Mouse (Mus musculus) layer of hippocampus, adult 8-10 months (tissue): Measurements from ENCODE around the gene Zbtb7b. TPM values are rescaled to one million over a fixed set of nuclear protein-coding genes. Genes with fewer than 3 reads are reported as not detected.

Experiments used
- DNase-seq, 2 experiments: peaks; one replicate each; pipeline ENCODE4 v3.0.0; 2022; ENCODE audit warnings: low spot score in 2 of 2
- total RNA-seq, 4 experiments: library from RNA; stranded (reverse); gene quantifications; 2 replicates each; pipeline ENCODE4 v1.2.4; 2022

Gene Zbtb7b
- total RNA-seq, 4 experiments from 2014 or later: 12.6 to 18.7 (median 15.9) TPM

DNA sequence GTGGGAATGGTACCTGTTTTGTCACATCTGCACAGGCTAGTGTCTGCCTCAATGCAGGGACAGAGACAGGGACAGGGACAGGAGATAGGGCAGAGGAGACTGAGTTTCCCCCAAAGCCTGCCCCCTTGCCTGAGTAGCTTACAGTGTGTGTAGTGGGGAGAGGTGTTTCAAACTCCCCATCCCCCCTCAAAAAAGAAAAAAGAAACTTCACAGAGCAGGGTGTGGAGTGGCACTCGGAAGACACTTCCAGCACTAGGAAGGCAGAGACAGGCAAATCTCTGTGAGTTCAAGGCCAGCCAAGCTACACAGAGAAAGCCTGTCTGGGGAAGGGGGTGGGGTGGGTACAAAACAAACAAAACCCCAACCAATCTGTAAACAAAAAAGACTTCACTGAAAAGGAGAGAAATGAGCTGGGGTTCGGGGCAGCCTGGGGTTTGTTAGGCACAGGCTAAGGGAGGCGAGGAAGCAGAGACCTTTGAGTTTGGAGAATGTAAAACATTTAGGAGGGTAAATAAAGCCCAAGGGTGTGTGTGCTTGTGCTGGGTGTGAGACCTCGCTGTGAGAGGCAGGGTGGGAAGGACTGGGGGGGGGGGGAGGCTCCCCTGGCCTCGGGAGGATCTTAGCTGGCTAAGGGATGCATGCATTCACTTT, 20.9 kb downstream of the Zbtb7b start:
- DNase-seq: no peak

DNA sequence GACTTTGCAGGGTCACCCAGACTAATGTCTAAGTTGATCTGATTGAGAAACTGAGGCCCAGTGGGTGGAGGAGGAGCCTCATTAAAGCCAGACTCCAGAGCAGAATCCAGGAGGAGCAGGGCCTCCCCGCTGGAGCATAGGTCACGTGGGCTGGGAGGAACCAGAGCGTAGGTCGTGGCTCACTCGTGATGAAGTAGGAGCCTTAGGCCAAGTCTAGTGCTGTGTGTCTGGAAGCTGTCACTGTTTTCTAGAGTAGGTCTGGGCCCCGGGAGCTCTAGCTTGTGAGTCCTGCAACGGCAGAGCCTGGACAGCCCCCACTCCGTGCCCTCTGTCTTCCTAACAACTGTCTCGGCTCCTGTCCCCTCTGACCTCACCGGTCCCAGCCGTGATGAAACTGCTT, 27.2 kb downstream of the Zbtb7b start:
- DNase-seq: no peak

DNA sequence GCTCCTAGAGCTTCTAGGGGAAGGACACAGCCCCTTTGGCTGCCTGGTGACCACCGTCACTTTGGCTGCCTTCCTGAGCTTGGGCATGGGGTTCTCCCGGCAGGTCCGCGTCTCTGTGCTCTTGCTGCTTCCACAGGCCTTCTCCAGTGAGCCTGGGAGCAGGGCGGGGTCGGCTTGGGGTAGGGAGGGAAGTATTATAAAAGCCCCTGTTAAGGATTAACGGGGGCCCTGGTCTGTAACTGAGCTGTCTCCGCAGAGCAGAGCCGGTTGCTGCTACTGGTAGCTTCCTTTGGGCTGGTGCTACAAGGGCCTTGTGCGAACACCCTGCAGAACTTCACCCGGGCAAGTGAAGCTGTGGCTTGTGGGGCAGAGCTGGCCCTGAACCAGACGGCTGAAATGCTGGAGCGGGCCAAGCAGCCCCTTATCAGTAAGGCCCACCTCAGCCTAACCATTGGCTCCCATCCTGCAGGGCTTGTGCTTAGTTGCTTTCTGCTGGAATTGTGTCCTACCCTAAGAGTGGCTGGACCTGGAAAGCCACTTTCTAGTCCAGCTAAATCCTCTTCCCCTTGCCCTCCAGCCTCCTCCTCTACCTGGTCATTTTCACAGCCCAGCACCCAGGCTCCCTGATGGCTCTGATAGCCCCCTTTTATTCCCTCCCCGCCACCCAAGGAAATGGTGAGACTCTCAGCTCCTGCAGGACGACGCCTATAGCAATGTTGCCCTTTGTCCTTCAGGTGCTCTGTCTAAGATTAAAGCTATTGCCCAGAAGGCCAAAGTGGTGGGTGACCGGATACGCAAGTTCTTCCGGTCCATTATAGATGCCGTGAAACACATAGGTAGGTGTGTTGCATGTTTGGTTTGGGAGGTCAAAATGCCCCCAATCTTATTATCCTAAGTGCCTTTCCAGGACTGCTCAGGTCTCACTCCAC, 28.8 kb downstream of the Zbtb7b start:
- DNase-seq: no peak

DNA sequence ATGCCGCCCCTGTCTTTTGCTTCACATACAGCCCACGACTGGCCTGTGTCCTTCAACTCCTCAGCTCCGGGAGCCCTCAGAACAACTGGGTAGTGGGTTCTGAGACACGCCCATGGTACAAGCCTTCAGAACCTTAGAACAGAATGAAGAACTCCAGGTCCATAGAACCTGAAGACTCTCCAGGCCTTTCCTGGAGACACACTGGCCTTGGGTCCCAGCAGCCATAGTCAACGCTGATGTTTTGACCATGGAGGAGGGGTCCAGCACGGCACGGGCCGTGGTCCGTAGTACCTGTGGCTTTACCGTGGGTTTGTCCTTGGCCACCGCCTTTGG, 29.5 kb downstream of the Zbtb7b start, which contains the start of gene Dcst1:
Gene Dcst1 (minus strand): TSS at position 101 of the 333 bp plus-strand sequence.
- no peak for DNase-seq

DNA sequence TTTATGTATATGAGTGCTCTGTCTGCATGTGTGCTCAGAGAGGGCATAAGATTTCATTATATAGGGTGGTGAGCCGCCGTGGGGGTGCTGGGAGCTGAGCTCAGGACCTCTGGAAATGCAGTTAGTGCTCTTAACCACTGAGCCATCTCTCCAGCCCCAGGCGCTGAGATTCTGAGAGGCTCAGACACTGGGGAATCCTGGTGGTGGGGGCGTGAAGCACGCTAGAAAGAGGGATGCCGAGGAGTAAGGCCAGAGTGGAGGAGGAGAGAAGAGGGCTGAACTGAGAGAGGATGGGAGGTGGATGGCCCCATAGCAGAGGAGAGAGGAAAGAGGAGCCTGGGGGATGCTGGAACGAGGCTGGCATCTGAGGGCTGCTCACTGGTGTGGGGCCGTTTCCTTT, 29.9 kb downstream of the Zbtb7b start:
- DNase-seq: no peak

DNA sequence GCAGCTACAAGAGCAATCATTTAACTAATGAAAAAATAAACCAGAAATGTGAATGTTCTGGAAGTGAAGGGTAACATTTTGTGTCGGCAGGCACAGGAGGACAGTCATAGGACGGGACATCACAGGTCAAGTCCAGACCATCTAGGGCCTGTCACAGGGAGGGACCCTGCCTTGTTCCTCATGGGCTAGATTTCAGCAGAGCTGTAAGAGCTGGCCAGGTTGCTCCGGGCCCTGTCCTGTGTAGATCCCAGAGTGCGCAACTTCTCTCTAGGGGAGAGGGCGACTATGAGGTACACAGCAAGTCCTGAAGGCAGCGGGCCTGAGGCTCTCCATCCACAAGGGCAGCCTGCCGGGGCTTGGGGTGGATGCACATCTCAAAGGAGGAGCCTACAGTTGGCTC, 32.9 kb downstream of the Zbtb7b start, which contains the start of gene Dcst2:
Gene Dcst2 (plus strand): TSS at position 301 of the 400 bp plus-strand sequence.
- no peak for DNase-seq

DNA sequence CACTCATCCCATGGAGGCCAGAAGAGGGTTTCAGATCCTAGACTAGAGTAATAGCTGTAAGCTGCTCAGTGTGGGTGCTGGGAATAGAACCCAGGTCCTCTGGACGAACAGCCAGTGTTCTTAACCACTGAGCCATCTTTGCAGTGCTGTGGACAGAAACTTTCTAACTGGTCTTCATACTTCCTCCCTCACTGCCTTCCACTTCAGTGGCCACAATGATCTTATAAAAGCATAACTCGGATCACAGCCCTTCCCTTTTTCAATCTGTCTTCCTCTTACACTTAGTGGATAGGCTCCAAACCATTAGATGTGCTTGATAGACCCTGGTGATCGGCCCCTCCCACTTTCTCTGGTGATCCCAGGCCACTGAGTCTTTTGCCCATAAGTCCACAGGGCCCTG, 34.3 kb downstream of the Zbtb7b start:
- no peak for DNase-seq

DNA sequence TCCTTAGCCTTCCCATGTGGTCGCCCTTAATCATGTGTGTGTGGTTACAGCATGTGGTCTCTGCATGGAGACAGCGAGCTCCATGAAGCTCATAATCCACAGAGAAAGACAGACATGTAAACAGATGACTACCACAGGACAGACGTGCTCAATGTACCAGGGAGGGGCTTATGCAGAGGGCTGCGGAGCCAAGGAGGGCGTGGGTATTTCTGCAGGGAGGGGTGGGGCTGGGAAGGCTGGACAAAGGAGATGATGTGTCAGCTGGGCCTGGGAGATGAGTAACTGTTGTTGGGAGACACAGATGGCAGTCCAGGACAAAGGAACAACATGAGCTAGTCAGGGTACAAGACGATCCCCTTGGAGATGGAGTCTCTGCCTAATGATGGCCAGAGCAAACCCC, 34.9 kb downstream of the Zbtb7b start:
- no peak for DNase-seq

DNA sequence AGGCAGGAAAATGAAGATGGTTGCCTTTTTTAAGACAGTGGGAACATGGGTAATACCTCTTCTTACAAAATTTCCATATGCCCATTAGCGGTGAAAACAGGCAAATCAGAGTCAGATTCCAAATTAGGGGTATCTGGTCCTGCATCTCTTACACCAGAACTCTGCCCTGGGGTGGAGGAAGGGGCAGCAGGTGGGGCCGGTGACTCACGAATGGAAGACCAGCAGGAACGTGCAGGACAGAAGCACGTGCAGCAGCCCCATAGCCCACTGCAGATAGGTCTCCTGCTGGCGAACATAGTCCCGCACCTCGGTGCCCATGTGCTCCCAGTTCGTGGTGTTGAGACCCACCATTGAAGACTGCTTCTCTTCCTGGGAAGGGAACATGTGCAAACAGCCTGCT, 38.5 kb downstream of the Zbtb7b start:
- DNase-seq: no peak

DNA sequence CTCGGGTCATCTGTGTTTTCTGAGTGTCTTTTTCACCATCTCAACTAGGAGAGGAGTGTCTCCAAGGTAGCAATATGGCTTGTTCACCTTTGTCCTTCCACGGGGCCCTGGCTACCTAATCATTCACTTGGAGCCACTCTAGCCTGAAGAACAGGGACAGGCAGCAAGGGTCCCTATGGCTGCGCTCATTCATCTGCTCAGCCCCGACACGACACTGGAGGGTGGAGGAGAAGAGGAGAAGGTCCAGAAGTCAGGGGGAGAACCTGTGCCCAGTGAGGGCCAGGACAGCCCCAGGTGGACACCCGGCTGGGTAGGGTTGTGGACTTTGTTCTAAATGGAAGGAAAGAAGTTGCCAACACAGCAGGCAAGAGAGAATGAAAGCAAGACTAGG, 39.1 kb downstream of the Zbtb7b start:
- no peak for DNase-seq

DNA sequence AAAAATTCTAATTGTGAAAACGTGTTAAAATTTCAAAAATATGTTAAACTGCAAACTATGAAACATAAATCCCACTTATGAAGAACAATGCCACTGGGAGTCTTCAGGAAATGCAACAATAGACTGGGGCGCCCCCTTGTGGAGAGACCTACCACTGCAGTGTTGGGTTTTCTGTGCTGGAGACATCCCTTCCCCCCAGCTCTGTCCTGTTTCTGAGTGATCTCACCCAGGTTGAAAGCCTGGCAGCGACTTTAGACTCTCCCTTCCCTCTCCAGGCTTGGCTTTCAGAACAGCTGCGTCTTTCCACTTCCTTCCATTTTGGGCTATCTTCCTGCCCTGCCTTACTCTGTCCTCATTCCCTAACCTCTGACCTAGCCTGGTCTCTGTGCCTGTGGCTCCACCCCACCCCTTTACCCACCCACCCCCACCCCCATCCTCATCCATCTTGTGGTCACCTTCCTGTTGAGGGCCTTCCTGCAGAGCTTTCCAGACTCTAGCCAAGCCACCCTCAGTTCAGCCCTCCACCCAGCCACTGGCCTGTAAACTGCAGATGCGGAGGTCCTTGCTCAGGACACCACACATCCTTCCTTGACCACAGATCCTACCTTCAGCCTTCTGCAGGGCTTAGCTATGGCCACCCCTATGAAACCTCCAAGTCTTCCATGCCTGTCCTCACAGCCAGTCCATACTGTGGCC, 39.6 kb downstream of the Zbtb7b start:
- DNase-seq: peak; percentile 79 to 91

DNA sequence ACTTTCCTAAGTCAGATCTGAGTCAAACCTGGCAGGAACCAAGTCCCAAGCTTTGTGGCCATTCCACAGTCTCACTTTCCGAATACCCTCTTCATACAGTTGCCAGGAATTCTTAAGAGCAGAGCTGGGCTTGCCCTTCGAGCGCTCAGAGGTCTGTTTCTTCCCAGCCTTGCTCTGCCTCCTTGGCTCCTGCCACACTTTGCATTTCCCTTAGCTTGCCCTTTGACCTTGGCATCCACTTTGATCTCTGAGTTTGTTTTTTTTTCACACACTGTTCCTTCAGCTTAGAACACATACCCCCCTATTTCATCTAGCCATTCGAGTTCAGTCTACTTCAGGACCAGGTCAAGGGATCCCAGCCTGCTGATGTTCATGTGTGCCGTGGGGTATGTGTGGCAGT, 43.3 kb downstream of the Zbtb7b start:
- no peak for DNase-seq

DNA sequence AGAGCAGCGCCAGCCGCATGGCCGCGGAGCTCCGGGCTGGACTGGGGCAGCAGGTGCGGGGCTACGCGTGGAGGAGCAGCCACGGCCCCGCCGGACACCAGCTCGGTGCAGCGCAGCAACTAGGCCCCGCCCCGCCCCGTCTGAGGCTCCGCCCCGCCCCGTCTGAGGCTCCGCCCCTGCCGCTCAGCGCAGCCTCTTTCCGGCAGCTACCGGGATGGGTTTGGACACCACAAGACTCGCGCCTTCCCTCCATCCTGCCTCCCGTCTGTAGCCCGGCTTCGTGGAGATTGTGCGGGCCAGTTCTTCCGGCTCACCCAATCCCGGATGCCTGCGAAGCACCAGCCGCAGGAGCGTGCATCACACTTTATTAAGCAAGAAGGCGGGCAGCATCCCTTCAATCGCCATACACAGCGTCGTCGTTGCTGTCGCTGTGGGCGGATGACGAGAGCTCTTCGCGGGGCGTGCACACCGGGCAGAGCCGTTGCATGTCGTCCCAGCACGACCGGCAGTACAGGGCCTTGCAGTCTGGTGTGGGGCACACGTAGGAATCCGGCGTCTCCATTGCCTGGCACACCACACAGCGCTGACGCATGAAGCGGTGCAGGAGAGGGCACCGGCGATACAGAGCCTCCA, 44.6 kb downstream of the Zbtb7b start, which contains the start of gene Adam15:
Gene Adam15 (minus strand): TSS at position 128 of the 633 bp plus-strand sequence.
- DNase-seq: peak; percentile 86 to 90

DNA sequence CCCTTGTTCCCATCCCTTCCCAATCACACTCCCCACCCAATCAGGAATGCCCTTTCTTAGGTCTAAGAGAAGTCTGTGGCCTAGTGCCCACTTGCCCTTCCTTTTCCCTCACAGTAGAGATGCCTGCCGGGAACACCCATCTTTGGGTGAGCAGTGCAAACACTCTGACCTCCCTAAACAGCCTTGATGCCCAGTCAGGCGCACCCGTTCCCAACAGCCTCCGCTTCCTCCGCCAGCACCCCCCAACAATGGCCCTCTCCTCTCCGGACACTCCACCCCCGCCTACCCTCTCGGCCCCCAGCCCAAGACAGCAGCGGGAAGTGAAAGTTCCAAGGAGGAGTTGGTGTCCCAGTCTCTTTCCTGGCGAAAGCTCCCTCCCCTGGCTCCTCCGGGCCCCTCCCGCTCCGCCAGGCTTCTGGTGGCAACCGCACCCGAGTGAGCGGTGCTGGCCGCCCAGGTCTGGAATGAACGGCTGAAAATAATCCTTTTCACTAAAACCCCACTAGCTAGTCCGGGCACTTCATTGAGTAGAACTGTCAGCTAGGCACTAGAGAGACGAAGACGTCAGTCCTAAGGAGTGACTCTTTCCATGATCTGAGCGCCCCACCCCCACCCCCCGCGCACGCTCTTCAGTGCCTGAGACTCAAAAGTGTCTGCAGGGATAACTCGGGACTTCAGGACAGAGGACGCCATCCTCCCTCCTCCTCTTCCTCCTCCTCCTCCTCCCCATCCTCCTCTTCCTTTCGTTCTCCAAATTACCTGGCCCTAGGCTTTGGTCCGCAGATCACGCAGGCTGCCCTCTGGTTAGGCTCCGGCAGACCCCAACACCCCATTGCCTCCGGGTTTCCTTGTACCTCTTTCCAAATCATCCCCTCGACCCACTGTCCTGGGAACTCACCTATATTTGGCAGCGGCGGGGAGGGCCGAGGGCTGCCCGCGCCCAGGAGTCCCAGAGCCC, 45.4 kb downstream of the Zbtb7b start:
- DNase-seq: no peak

DNA sequence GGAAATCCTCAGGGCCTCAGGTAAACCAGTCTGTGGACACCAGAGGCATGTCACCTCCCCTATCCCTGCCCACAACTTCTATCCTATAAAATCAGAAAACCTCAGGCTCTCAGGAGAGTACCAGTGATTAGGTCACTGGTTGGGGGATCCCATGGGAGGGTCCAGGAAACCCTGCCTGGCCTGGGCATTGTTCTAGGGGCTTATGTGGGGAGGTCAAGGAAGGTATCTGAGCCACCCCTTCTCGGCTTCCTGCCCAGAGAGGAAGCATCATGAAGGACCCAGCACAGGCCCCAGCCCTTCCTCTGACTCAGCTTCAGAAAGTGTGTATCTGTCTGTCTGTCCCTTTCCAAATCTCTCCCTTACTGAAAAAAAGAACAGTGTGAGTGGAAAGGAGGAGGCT, 46.7 kb downstream of the Zbtb7b start:
- DNase-seq: no peak

DNA sequence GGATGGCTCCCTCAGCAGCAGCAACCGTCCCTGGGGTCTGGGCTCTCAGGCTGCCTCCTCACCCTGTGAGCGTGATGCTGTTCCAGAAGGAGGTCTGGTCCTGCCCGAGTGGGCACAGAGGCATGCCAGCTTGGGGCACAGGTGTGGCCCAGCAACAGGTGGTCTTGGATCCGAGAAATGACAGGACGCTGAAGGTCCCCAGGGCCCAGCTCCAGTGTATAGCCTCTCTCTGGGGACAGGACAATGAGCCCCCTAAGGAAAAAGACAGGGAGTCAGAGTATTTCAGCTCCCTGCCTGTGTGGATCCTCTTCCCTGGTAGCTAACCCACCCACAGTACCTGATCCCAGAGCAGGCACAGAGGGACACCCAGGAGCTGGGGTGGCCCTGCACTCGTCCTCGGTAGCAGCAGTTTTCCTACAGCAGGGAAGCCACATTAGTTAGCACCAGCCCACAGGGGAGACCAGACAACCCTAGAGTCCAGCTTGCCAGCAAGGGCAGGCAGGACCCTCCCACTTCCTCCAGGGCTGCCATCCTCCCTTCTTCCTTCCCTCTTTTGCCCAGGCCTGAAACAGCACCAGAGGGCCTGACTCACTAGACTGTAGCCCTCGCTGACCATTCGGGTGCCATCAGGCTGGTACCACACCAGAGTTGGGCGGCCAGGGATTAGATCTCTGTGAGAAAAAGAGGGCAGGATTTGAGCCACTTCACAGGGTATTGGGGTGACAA, 47.6 kb downstream of the Zbtb7b start:
- no peak for DNase-seq

DNA sequence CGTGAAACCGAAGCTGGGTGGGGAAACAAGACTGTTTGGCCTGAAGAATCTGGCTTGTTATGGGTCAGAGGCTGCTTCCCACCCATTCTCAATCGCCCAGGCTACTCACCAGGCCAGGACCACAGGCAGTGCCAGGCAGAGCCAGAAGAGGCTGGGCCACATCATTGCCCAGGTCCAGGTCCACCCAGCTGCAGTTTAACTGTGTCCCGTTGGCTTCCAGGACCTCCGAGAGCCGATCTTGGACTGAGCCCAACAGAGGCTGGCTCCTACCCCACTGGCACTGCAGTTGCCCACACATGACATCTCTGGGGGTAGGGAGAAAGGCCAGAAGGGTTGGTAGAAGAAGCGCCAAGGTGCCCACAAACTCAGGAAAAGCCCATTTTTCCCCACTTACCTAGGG, 51.3 kb downstream of the Zbtb7b start:
- DNase-seq: no peak

DNA sequence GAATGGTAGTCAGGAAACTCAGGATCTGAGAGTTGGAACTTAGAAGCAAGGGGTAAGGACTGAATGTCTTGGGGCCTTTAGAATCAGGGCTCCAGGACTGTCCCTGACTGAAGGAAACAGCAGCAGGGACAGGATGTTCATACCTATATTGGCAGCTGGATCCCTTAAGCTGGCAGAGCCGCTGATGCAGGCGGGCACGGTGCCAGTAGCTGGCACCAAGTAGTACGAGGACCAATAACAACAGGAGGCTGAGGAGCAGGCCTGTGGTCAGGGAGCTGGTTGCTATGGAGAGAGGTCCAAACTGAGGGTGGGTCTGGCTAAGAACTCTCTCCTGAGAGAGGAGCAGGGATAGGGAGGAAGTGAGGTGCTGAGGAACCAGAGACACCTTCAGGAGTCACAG, 52.8 kb downstream of the Zbtb7b start:
- no peak for DNase-seq

DNA sequence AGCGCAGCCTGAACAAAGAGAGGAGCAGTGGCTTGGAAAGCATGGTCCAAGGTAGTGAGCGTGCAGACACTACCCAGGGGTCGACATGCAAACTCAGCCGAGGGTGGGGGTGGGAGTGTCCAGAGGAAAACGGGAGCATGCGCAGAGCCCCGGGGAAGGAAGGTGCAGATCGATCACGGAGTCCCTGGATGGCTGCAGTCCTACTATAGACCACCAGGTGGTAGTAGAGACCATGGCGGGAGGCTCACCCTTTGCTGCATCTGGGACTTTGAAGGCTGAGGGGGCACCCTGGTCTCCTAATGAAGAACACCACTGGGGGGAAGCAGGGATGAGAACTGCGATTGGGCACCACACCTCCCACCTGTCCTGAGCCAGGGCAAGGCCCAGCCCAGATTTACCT, 54.1 kb downstream of the Zbtb7b start:
- peak in 1 of 2 experiments; percentile 76 for DNase-seq

DNA sequence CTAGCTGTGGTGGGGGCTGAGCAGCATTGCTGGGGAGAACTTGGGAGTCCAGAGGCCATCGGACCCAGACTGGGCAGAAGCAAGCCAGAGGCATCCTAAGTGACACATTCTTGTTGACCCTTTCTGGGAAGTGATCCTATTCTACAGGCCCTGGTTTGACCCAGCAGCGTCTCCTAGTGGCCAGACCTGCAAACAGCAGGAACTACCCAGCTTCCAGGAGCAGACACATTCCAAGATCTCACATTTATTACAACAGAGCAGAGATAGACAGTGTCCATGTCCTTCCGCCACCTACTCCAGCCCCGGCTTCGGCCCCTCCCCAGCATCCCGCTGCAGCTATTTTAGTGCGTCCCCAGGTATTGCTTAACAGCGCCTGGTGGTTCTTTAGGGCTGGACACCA, 55.2 kb downstream of the Zbtb7b start:
- peak in 1 of 2 experiments; percentile 81 for DNase-seq
